16 mouse cellular contexts compared by ENCODE assay signal in genomic region chr15:51675291-51675690, GRCm38 (mm10).
"Had no signal": no experiment of that assay in that cellular context is flagged by ENCODE, and none has a peak within 500 bp of the region (broad histone marks: within the 10 kb centered on the region; RNA-seq: fewer than 3 reads in every experiment).

No protein-coding gene starts in this region.

- DNase-seq: retina, postnatal 1 day; right cerebral cortex, adult 18-20 months; right cerebral cortex, postnatal 14 days; right cerebral cortex, postnatal 25 days; right cerebral cortex, postnatal 4 days; spleen, adult 18-20 months; thymus, adult 18-20 months; thymus, adult 2 months; thymus, postnatal 14 days; thymus, postnatal 25 days; thymus, postnatal 36 days; thymus, postnatal 4 days had no signal

- H3K36me3 ChIP-seq: neural tube, embryonic 13.5 days; neural tube, embryonic 15.5 days; stomach, embryonic 15.5 days had no signal

- H3K9ac ChIP-seq: neural tube, embryonic 13.5 days; neural tube, embryonic 15.5 days; stomach, embryonic 15.5 days had no signal

- H3K4me3 ChIP-seq: neural tube, embryonic 13.5 days; neural tube, embryonic 15.5 days; stomach, embryonic 15.5 days had no signal

- H3K9me3 ChIP-seq: neural tube, embryonic 13.5 days; neural tube, embryonic 15.5 days; stomach, embryonic 15.5 days had no signal

- H3K27ac ChIP-seq: neural tube, embryonic 13.5 days; neural tube, embryonic 15.5 days; stomach, embryonic 15.5 days; stomach, postnatal 0 days had no signal

- H3K27me3 ChIP-seq: neural tube, embryonic 13.5 days; neural tube, embryonic 15.5 days; stomach, embryonic 15.5 days had no signal

- H3K4me1 ChIP-seq: neural tube, embryonic 13.5 days; neural tube, embryonic 15.5 days; stomach, embryonic 15.5 days had no signal

- H3K4me2 ChIP-seq: neural tube, embryonic 13.5 days; neural tube, embryonic 15.5 days; stomach, embryonic 15.5 days had no signal
